Mouse (Mus musculus): ENCODE data around the gene Shld1.
A peak's percentile ranks its signal among the peaks of the same experiment; 100 is the strongest.

Gene Shld1

GRCm38 (mm10) chr2:132686756-132687737 is at the start of gene Shld1:
Gene Shld1 (plus strand): TSS chr2:132686931.
- peak; percentile 83 for DNase-seq

GRCm38 (mm10) chr2:132638306-132638705 is 48.4 kb upstream of the Shld1 start:
- no peak for DNase-seq

- DNase-seq: no peak
Measured at GRCm38 (mm10) chr2:132639337-132639736, 47.4 kb upstream of the Shld1 start.

DNA sequence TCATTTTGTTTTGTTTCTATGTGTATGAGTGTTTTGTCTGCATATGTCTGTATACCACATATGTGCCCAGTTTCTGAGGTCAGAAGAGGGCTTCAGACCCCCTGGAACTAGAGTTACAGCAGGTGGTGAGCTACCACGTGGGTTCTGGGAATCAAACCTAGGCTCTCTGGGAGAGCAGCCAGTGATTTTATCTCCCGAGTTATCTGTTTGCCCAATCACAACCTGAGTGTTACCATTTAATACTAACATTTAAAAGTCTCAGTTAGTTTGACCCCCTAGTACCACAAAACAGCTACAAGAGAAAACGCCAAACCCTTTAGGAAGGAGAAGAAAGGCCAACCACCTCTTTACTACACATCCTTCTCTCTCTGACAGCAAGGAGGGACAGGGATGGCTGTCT is 45.5 kb upstream of the Shld1 start:
- no peak for DNase-seq

DNA sequence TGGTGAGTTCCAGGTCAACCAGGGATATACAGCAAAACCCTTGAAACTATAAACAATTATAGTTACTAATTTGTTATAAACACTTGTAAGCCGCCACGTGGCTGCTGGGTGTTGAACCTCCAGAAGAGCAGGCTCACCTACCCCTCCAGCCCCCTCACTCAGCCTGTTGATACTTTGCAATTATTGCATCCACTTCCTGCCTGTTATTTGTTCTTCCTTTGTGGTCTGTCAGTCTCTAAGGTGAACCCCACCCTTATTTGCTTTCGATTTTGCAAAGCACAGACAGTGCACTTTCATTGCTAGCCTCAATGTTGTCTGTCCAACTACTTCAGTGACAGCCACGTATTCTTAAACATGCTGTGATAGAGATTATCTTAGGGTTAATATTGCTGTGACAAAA is 43.6 kb upstream of the Shld1 start:
- no peak for DNase-seq

DNA sequence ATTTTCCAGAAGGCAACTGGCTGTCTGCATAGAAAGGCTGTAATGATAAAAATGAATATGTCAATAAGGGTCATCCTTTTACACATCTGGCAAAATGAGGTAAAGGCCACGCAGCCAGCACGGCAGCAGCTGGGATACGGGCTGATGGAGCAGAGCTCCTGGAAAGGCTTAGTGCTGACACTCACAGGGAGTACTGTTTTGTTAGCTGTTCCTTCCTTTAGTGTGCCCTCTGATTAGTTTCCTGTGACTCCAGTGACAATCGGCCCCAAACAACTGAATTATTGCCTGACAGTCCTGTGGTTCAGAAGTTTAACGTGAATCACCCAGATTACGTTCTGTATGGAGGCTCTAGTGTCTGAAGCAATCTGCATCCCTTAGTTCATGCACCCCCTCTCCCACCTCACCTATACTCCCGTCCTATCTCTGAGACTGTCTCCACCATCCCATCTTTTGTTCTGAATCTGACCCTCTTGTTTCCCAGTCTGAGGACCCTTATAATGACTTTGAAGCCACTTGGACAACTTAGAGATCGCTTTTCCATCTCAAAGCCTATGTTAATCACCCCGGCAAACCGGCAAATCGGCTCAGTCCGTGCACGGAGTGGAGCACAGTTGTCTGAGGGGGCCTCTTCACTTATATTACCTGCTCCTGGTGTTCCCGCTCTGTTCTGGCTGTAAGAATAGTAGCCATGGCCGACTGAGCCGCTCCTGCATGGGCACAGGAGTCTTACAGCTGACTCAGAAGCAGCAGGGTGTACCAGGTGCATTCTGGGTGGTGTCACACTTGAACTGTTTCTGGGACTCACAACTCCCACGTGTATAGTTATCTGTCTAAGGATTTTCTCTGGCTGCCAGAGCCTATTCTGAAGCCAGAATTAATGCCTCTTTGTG is 39.6 kb upstream of the Shld1 start:
- DNase-seq: no peak

DNA sequence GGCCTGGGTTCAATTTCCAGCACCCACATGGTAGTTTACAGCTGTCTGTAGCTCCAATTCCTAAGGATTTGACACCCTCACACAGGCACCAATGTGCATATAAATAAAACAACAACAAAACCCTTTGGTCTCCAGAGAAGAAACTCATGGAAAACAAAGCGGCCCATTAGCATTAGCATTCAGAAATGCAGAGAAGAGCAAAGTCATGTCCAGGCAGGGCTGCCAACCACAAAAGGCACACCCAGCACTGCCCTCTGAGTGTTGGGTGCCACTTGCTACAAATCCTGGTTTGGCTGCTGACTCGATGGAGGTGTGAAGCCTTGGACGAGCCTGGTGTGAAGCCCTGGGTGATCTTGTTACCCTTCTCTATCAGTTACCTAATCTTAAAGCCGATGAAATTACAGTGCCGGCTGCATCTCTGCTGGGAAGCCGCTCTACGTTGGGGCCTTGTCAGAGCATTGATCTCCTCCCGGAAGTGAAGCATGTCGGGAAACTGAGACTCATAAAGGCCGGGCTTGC is 37.3 kb upstream of the Shld1 start:
- DNase-seq: no peak

GRCm38 (mm10) chr2:132650546-132650945 is 36.2 kb upstream of the Shld1 start:
- no peak for DNase-seq

DNA sequence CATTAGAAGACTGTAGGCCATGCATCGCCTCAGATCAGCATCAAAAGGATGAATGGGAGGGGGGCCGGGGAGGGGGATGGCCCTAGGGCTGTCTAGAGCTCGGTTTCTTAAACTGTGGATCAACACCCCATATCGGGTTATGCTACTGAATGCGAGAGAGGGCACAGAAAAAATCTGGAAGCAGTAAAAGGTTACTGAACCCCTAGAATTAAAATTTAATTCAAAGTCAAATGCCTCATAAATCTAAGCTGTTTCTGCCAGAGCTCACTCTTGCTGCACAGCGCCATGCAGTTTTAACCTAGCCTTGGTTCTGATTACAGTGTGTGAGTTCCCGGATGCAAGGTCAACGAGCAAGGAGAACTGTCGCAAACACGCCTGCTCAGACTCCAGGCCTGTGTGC is 34.3 kb upstream of the Shld1 start:
- DNase-seq: no peak

DNA sequence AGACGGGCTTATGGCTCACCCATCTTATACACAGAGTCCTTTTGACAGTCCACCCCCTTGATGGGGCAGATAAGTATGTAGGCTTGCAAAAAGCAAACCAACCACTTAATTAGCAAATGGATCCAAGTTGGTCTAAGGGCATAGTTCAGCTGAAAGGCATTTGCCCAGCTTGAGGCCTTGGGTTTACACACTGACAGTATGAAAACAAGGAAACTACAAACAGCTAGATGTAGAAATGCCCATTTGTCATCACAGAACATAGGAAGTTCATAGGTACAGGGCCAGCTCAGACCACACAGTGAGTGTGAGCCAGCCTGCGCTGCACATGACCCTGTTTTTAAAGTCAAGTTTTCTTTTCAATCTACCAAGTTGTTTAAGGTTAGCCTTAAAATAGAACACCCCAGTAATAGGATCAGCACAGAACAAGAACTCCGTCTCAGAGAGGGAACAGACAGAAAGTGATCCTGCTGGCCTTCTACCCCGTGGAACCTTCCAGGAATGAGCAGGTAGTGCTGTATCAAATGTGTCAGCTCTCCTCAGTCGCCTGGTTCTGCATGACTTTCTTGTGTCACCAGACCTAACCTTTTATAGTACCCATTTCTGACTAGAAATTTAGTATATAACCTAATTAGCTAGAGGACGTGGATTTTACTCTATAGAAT is 31.8 kb upstream of the Shld1 start:
- no peak for DNase-seq

GRCm38 (mm10) chr2:132657186-132657585 is 29.5 kb upstream of the Shld1 start:
- DNase-seq: no peak

DNA sequence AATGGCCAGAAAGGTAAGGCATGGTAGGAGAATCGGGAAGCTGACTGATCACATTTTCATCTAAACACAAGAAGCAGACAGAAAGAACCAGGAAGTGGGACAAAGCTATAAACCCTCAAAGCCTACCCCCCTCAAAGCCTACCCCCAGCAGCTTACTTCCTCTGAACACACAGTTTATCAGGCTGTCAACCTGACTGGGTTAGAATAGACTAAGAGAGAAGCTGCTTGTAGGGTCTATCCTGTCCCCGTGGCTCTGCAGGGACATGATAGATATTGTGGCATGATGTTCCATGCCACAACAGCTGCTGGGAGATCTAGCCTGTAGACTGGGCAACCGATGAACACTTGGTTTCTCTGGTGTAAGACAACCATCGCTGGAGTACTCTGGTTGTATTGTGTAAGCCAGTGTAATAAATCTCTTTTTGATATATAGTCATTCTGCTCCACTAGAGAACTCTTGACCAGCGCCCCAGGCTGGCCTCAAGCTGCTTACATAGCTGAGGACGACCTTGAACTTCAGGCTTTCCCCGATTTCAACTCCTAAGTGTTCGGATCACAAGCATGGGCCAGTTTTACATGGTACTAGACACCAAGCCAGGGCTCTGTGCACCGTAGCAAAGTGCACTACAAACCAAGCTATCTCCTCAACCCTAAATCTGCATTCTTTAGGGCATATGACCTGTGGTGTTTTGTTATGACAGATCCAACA is 28.2 kb upstream of the Shld1 start:
- no peak for DNase-seq

DNA sequence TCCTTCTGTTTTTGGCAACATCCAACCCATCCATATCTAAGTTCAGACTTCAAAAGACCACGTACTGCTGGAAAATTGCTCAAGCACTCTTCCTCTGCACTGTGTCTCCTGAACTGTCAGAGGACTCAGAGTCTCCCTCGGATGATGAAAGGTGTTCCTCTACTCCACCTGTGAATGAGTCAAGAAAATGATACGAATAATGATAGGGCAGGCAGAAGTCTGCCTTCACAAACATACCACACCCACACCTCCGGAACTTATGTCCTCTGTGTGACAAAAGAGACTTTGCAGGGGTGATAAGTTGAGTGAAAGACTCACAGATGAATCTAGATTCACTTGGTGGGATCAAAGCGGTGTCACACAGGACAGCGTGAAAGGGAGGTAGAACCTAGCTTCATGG is 17.6 kb upstream of the Shld1 start:
- DNase-seq: no peak

DNA sequence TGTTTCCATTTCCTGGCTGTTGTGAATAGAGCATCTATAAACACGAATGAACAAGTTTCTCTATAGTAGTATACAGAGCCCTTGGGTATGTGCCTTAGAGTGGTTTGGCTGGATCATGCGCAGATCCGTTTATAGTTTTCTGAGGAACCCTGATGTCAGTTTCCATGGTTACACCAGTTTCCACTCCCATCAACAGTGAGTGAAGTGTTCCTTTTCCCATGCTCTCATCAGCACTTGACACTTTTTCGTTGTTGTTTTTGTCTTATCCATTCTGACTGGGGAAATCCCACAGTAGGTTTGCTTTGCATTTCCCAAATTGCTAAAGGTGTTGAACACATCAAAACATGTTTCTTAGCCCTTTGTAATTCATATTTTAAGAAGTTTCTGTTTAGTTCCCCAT is 16.4 kb upstream of the Shld1 start:
- DNase-seq: no peak

- no peak for DNase-seq
Measured at GRCm38 (mm10) chr2:132672121-132672520, 14.6 kb upstream of the Shld1 start.

DNA sequence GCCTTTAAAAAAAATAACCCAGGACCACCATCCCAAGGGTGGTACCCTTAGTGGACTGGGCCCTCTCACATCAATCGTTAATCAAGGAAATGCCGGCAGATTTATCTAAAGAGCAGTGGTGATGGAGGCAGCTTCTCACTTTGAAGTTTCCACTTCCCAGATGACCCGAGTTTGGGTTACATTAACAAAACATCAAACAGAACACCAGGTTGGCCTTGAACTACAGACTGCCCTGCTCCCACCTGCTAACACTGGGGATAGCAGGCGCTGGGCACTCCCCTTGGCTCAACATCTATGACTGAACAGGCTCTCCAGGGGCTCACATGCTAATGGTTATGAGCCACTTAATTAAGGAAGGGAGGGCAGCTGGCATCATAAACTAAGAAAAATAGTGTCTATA is 10.6 kb upstream of the Shld1 start:
- DNase-seq: no peak

- DNase-seq: no peak
Measured at GRCm38 (mm10) chr2:132685001-132685400, 1.7 kb upstream of the Shld1 start.

- DNase-seq: no peak
Measured at GRCm38 (mm10) chr2:132688611-132689021, 1.9 kb downstream of the Shld1 start.

- DNase-seq: no peak
Measured at GRCm38 (mm10) chr2:132689188-132689568, 2.4 kb downstream of the Shld1 start.

DNA sequence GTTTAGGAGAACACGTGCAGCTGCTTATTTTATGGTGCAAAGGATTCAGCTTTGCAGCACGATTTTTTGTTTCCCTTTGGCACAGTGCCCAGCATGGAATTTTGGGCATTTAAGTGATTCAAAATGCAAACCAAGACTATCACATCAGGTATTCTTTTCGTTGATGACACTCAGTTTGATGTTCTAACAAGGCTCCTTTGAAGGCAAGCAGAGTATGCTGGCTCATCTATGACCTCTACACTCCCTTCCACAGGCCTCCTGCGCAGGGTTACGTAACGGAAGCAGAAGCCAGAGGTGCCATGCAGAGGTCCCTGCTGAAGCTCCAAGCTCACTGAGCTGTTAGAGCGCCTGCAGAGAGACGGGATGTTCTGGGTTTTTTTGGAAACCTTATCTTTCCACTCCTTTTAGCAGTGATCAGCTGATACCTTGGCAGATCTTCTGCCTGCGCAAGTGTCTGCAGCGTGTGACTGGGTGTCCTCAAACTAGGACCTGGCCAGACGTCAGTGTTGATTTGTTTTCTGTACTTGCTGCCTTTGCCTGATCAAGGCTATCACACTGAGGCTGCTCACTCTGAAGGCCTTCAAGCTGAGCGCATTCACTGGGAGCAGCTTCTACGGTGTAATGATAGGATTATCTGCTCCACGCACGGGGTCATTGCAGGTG is 3.0 kb downstream of the Shld1 start:
- DNase-seq: peak; percentile 75

DNA sequence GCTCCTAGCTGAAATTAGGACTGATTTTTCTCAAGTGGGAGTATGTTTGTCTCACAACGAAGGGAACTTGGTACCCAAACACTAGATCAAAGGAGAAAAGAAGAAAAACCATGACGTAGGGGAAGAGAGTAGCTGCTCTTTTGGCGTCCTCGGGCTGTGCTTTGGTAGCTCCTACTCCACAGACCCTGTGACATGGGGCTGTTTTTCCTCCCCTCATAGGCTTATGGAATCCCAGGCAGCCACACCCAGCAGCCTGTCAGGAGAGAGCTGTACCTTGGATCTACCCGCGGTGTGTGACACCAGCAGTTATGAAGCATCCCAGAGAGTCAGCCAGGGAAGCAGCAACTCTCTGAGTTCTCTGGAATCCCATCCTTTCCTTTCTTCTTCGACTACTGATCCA is 5.0 kb downstream of the Shld1 start:
- no peak for DNase-seq

GRCm38 (mm10) chr2:132692320-132692719 is 5.6 kb downstream of the Shld1 start:
- DNase-seq: no peak
